ENCODE assay signal across 17 mouse cellular contexts in genomic region chr10:4483848-4484247, GRCm38 (mm10). TPM values are rescaled to one million over a fixed set of nuclear protein-coding genes. Genes with fewer than 3 reads are reported as not detected.
"Had no signal": no experiment of that assay in that cellular context is flagged by ENCODE, and none has a peak within 500 bp of the region (broad histone marks: within the 10 kb centered on the region; RNA-seq: fewer than 3 reads in every experiment).

No protein-coding gene starts in this region.

- H3K4me3 ChIP-seq: midbrain, embryonic 10.5 days; midbrain, embryonic 12.5 days; midbrain, embryonic 15.5 days; neural tube, embryonic 12.5 days; stomach, embryonic 15.5 days had no signal

- H3K27me3 ChIP-seq: midbrain, embryonic 12.5 days; midbrain, embryonic 15.5 days; neural tube, embryonic 12.5 days; stomach, embryonic 15.5 days had no signal

- H3K4me1 ChIP-seq: midbrain, embryonic 12.5 days; midbrain, embryonic 15.5 days; neural tube, embryonic 12.5 days had no signal

- H3K27ac ChIP-seq: midbrain, embryonic 10.5 days; midbrain, embryonic 12.5 days; midbrain, embryonic 15.5 days; neural tube, embryonic 12.5 days; stomach, embryonic 15.5 days; stomach, postnatal 0 days had no signal

- H3K4me2 ChIP-seq: lung, embryonic 14.5 days; midbrain, embryonic 12.5 days; midbrain, embryonic 15.5 days; neural tube, embryonic 12.5 days; stomach, embryonic 15.5 days had no signal

- H3K36me3 ChIP-seq: midbrain, embryonic 10.5 days; midbrain, embryonic 12.5 days; midbrain, embryonic 15.5 days; neural tube, embryonic 12.5 days; stomach, embryonic 15.5 days had no signal

- ATAC-seq: midbrain, embryonic 15.5 days had no signal

- DNase-seq: lung, adult 18-20 months; lung, embryonic 14.5 days; lung, postnatal 10 days; lung, postnatal 4 days; right cerebral cortex, postnatal 14 days; thymus, adult 2 months; thymus, postnatal 25 days; thymus, postnatal 4 days had no signal

- H3K9ac ChIP-seq: lung, embryonic 14.5 days; midbrain, embryonic 12.5 days; midbrain, embryonic 15.5 days; neural tube, embryonic 12.5 days; stomach, embryonic 15.5 days had no signal

- H3K9me3 ChIP-seq: midbrain, embryonic 10.5 days; midbrain, embryonic 12.5 days; midbrain, embryonic 15.5 days; neural tube, embryonic 12.5 days; stomach, embryonic 15.5 days had no signal

RNA-seq across cellular contexts. Expression of gene Ccdc170, which starts 1.5 kb away (rescaled TPM):
- total RNA-seq: megakaryocyte-erythroid progenitor cell, adult 5-6 weeks had no signal
- polyA plus RNA-seq: liver, embryonic 16.5 days; midbrain, embryonic 10.5 days; spleen, adult 2 months; stomach, postnatal 0 days had no signal
